Mouse (Mus musculus): ENCODE results near the gene Tmprss6. TPM values are rescaled to one million over a fixed set of nuclear protein-coding genes. Genes with fewer than 3 reads are reported as not detected.

Tmprss6 gene
- polyA plus RNA-seq, 1 experiment = not detected

DNA sequence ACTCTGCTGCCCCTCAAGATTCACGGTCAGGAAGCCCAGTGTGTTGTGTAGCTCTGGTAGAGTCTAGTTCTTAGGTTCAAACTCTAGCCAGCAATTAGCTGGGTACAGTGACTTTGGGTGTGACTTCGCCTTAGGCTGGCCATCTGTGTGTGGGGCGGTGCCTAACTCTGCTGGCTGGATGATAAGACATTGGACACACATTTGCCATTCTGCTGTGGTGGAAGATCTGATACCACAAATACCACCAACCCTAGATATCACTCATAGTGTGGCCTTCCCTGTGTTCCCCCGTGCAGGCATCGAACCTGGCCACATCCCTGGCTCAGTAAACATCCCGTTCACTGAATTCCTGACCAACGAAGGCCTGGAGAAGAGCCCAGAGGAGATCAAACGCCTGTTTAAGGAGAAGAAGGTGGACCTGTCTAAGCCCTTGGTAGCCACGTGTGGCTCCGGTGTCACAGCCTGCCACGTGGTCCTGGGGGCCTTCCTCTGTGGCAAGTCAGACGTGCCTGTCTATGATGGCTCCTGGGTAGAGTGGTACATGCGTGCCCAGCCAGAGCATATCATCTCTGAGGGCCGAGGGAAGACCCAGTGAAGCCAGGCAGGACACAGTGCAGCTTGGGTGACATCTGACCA lies 55.2 kb downstream of the Tmprss6 start:
- Histone ChIP-seq H3K27ac (ENCODE audit: insufficient read depth, low read length) (no peak overlapping the region), H3K4me1 (ENCODE audit: control insufficient read depth, insufficient read depth, low read length) (no peaks in the 10 kb centered on the region), H3K4me3 (ENCODE audit: insufficient read depth, low read length) (no peak overlapping the region)
- TF ChIP-seq CTCF (IDR thresholded peaks at IDR 0.05; ENCODE audit: borderline replicate concordance, insufficient read depth, low read length) (no peak), POLR2A (IDR thresholded peaks at IDR 0.05; ENCODE audit: low read depth, low read length) (no peak)

DNA sequence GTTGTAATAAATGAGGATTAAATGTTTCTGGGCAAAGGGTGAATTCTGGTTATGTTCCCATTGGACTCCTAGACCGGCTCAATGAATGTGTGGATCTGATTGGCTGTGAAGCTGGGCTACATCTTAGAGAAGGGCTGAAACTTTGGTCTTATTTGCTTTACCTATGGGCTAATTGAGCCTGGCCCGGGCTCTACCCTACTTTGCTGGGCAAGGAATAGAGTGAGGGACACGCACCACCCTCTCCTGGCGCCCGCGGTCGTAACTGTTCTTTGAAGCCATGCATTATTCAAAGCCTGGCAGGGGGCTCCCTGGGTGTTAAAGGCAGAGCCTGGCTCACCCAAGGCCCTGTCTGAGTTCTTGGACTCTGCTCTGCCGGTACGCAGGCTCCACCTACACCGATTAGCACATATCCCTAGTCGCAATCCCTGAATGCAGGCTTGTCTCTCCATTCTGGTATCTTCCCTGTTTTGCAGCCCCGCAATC lies 58.8 kb downstream of the Tmprss6 start:
- TF ChIP-seq CTCF (IDR thresholded peaks at IDR 0.05; ENCODE audit: borderline replicate concordance, insufficient read depth, low read length) = no peak
- no peak for TF ChIP-seq POLR2A (IDR thresholded peaks at IDR 0.05; ENCODE audit: low read depth, low read length)
- H3K27ac ChIP-seq (ENCODE audit: insufficient read depth, low read length) = no peak overlapping the region

GRCm38 (mm10) chr15:78406293-78406934 lies 62.0 kb downstream of the Tmprss6 start, which contains the start of gene Mpst:
Gene Mpst (plus strand): TSS chr15:78406416.
- TF ChIP-seq POLR2A (IDR thresholded peaks at IDR 0.05; ENCODE audit: low read depth, low read length) (peak; percentile 87), CTCF (IDR thresholded peaks at IDR 0.05; ENCODE audit: borderline replicate concordance, insufficient read depth, low read length) (no peak)
- peak within 1 kb of the TSS; percentile 76 for H3K27ac ChIP-seq (ENCODE audit: insufficient read depth, low read length)
- peaks cover 2% of the 10 kb centered on the region; the same call in 1 of the 2 replicates for H3K4me1 ChIP-seq (ENCODE audit: control insufficient read depth, insufficient read depth, low read length)
- H3K4me3 ChIP-seq (ENCODE audit: insufficient read depth, low read length) = peak within 1 kb of the TSS; percentile 62

More for the DNA sequence above, 58.8 kb downstream of the Tmprss6 start:
- Histone ChIP-seq H3K4me3 (ENCODE audit: insufficient read depth, low read length) (no peak overlapping the region), H3K4me1 (ENCODE audit: control insufficient read depth, insufficient read depth, low read length) (peaks cover 2% of the 10 kb centered on the region; the same call in 1 of the 2 replicates)

DNA sequence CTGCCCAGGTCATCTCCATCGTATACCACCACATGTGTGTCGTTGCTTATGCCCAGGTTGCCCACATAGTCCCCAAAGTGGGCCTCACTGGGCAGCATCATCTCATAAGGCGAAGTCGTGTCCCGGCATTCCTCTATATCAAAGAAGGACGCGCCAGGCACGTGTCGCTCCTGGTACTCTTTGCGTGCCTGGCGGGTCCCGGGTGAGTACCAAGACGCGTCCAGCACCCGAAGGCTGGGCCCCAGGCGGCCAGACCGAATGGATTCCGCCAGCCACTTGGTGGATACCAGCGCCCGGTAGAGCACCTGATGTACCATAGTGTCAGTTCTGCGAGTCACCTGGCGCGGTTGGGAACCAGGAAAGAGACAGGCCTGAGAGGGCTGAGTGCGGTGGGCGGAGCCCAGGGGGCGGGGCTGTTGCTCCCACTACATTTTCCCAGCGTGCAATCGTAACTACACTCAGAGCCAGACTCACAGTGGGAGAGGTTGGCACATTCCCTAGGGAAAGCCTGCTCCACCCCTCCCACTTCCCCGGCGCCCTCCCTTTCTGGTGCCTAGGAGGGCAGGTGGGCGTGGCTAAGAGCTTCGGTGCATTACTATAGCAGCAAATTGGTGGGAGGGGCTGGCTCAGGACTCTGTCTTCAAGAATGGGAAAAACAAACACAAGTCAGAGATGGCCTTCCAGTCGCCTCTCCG lies 62.8 kb downstream of the Tmprss6 start, which contains the start of gene Tst:
Gene Tst (minus strand): TSS at position 391 of the 695 bp plus-strand sequence.
- H3K27ac ChIP-seq (ENCODE audit: insufficient read depth, low read length) = peak within 1 kb of the TSS; percentile 76
- peaks cover 2% of the 10 kb centered on the region; the same call in 1 of the 2 replicates for H3K4me1 ChIP-seq (ENCODE audit: control insufficient read depth, insufficient read depth, low read length)
- peak within 1 kb of the TSS; percentile 62 for H3K4me3 ChIP-seq (ENCODE audit: insufficient read depth, low read length)
- no peak for TF ChIP-seq POLR2A (IDR thresholded peaks at IDR 0.05; ENCODE audit: low read depth, low read length)
- TF ChIP-seq CTCF (IDR thresholded peaks at IDR 0.05; ENCODE audit: borderline replicate concordance, insufficient read depth, low read length) = no peak

- TF ChIP-seq CTCF (IDR thresholded peaks at IDR 0.05; ENCODE audit: borderline replicate concordance, insufficient read depth, low read length) (no peak), POLR2A (IDR thresholded peaks at IDR 0.05; ENCODE audit: low read depth, low read length) (no peak)
- Histone ChIP-seq H3K4me3 (ENCODE audit: insufficient read depth, low read length) (peak overlapping the region; percentile 62; the same call in 1 of the 2 replicates), H3K4me1 (ENCODE audit: control insufficient read depth, insufficient read depth, low read length) (peaks cover 2% of the 10 kb centered on the region; the same call in 1 of the 2 replicates), H3K27ac (ENCODE audit: insufficient read depth, low read length) (no peak overlapping the region)
Observed at GRCm38 (mm10) chr15:78405098-78405497, 63.3 kb downstream of the Tmprss6 start.

DNA sequence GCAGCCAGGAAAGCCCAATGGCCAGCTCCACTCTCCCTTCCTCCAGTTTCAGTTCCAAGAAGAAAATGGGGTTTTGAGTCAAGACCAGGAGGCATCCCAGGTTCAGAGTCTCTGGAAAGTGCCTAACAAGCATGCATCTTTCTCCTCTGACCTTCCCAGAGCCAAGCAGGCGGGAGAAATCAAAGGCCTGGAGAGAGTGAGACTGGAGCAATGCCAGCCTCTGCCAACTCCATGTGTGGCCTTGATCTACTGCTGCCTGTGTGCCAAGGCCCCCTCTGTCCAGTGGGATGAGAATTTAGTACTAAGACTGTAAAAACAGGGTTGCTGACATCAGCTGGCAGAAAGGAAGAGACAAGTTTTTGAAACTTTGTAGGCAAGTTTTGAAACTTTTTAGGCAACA lies 64.5 kb downstream of the Tmprss6 start:
- peaks cover 2% of the 10 kb centered on the region; the same call in 1 of the 2 replicates for H3K4me1 ChIP-seq (ENCODE audit: control insufficient read depth, insufficient read depth, low read length)
- H3K4me3 ChIP-seq (ENCODE audit: insufficient read depth, low read length) = no peak overlapping the region
- H3K27ac ChIP-seq (ENCODE audit: insufficient read depth, low read length) = no peak overlapping the region
- TF ChIP-seq CTCF (IDR thresholded peaks at IDR 0.05; ENCODE audit: borderline replicate concordance, insufficient read depth, low read length) = no peak
- TF ChIP-seq POLR2A (IDR thresholded peaks at IDR 0.05; ENCODE audit: low read depth, low read length) = no peak

- no peak for TF ChIP-seq POLR2A (IDR thresholded peaks at IDR 0.05; ENCODE audit: low read depth, low read length)
- no peak for TF ChIP-seq CTCF (IDR thresholded peaks at IDR 0.05; ENCODE audit: borderline replicate concordance, insufficient read depth, low read length)
- Histone ChIP-seq H3K4me1 (ENCODE audit: control insufficient read depth, insufficient read depth, low read length) (peaks cover 2% of the 10 kb centered on the region; the same call in 1 of the 2 replicates), H3K4me3 (ENCODE audit: insufficient read depth, low read length) (no peak overlapping the region), H3K27ac (ENCODE audit: insufficient read depth, low read length) (no peak overlapping the region)
Observed at GRCm38 (mm10) chr15:78403301-78403741, 65.1 kb downstream of the Tmprss6 start.

- Histone ChIP-seq H3K4me1 (ENCODE audit: control insufficient read depth, insufficient read depth, low read length) (peaks cover 2% of the 10 kb centered on the region; the same call in 1 of the 2 replicates), H3K4me3 (ENCODE audit: insufficient read depth, low read length) (no peak overlapping the region), H3K27ac (ENCODE audit: insufficient read depth, low read length) (no peak overlapping the region)
- TF ChIP-seq CTCF (IDR thresholded peaks at IDR 0.05; ENCODE audit: borderline replicate concordance, insufficient read depth, low read length) (no peak), POLR2A (IDR thresholded peaks at IDR 0.05; ENCODE audit: low read depth, low read length) (no peak)
Observed at GRCm38 (mm10) chr15:78402423-78402822, 66.0 kb downstream of the Tmprss6 start.

DNA sequence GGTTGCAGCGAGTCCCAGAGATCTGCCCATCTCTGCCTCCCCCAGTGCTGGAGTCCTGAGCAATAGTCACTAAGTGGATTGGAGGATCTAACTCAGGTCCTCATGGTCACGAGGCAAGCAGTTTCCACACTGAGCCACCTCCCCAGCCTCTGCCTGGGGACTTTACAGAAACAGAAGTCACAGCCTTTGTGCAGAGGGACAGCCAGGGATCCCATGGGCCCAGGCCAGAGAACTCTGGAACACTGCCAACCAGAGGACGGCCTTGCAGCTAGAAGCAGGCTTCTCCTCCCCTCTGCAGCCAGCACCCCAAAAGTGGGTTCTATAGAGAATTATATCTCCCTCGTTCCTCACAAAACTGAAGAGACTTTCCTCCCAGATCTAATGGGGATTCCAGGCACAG lies 66.5 kb downstream of the Tmprss6 start:
- no peak overlapping the region for H3K27ac ChIP-seq (ENCODE audit: insufficient read depth, low read length)
- TF ChIP-seq CTCF (IDR thresholded peaks at IDR 0.05; ENCODE audit: borderline replicate concordance, insufficient read depth, low read length) (no peak), POLR2A (IDR thresholded peaks at IDR 0.05; ENCODE audit: low read depth, low read length) (no peak)
- no peaks in the 10 kb centered on the region for H3K4me1 ChIP-seq (ENCODE audit: control insufficient read depth, insufficient read depth, low read length)
- no peak overlapping the region for H3K4me3 ChIP-seq (ENCODE audit: insufficient read depth, low read length)
